Mouse (Mus musculus): ENCODE data around the gene Kcnq1. TPM values are rescaled to one million over a fixed set of nuclear protein-coding genes. Genes with fewer than 3 reads are reported as not detected.

The Kcnq1 gene
- total and polyA plus RNA-seq, 3 experiments = not detected

GRCm38 (mm10) chr7:143207044-143207443 is 100.9 kb downstream of the Kcnq1 start:
- Histone ChIP-seq H3K36me3 (replicated peaks in 1 of 2; ENCODE audit: control insufficient read depth in 1 of 2, insufficient read depth in 1 of 2, low read length in 1 of 2) (no peaks in the 10 kb centered on the region), H3K4me1 (ENCODE audit: control insufficient read depth in 1 of 2, insufficient read depth in 2 of 2) (no peaks in the 10 kb centered on the region), H3K4me2 (ENCODE audit: insufficient read depth, low read depth, poor library complexity, severe bottlenecking) (no peak overlapping the region), H3K9me3 (replicated peaks; ENCODE audit: low read length) (no peaks in the 10 kb centered on the region), H3K27me3 (replicated peaks) (peaks cover 42% of the 10 kb centered on the region), H3K4me3 (replicated peaks in 1 of 3; ENCODE audit: low read depth in 2 of 3, low read length in 2 of 3, poor library complexity in 1 of 3) (no peak overlapping the region), H3K27ac (ENCODE audit: insufficient read depth, low read depth) (no peak overlapping the region), H3K9ac (ENCODE audit: insufficient read depth, low read depth) (no peak overlapping the region), H3K79me2 (replicated peaks; ENCODE audit: control insufficient read depth, extremely low read depth, insufficient read depth, poor library complexity, severe bottlenecking) (no peaks in the 10 kb centered on the region)
- TF ChIP-seq EP300 (IDR thresholded peaks at IDR 0.05; ENCODE audit: low read length) (no peak), USF2 (conservative IDR thresholded peaks at IDR 0.05; ENCODE audit: low read depth, low read length) (no peak), MXI1 (IDR thresholded peaks at IDR 0.05; ENCODE audit: low read depth, low read length) (no peak), IRF4 (IDR thresholded peaks at IDR 0.05; ENCODE audit: low read depth, low read length) (no peak), SIN3A (IDR thresholded peaks at IDR 0.05; ENCODE audit: low read length) (no peak), ZMIZ1 (IDR thresholded peaks at IDR 0.05; ENCODE audit: low read depth, low read length) (no peak), RCOR1 (conservative IDR thresholded peaks at IDR 0.05; ENCODE audit: low read depth, low read length) (no peak), CTCF (conservative IDR thresholded peaks at IDR 0.05 in 1 of 2, IDR thresholded peaks at IDR 0.05 in 1 of 2; ENCODE audit: low read depth in 2 of 2, low read length in 2 of 2) (no peak), TCF12 (IDR thresholded peaks at IDR 0.05; ENCODE audit: low read depth, low read length) (no peak), MAX (IDR thresholded peaks at IDR 0.05; ENCODE audit: low read length) (no peak), ETS1 (conservative IDR thresholded peaks at IDR 0.05; ENCODE audit: low read depth, low read length) (no peak), NELFE (IDR thresholded peaks at IDR 0.05; ENCODE audit: low read depth, low read length) (no peak), POLR2AphosphoS2 (IDR thresholded peaks at IDR 0.05; ENCODE audit: low read depth, low read length) (no peak), E2F4 (IDR thresholded peaks at IDR 0.05; ENCODE audit: insufficient replicate concordance, low read depth, low read length) (no peak), ZNF384 (IDR thresholded peaks at IDR 0.05; ENCODE audit: low read depth, low read length) (no peak), UBTF (IDR thresholded peaks at IDR 0.05; ENCODE audit: low read depth, low read length) (no peak), ELF1 (IDR thresholded peaks at IDR 0.05; ENCODE audit: low read depth, low read length) (no peak), PAX5 (IDR thresholded peaks at IDR 0.05; ENCODE audit: low read length) (no peak), ZKSCAN1 (IDR thresholded peaks at IDR 0.05; ENCODE audit: borderline replicate concordance, low read depth, low read length) (no peak), MAFK (IDR thresholded peaks at IDR 0.05; ENCODE audit: insufficient replicate concordance, low read length) (no peak)
- in situ Hi-C loops (cut with MboI; ENCODE audit: low pct_ligation_motif_present, low pct_unique_long_range_greater_than_20kb, low sequenced_read_pairs) = no loop called here
- dilution Hi-C loops (cut with MboI; ENCODE audit: extremely low pct_ligation_motif_present, extremely low pct_unique_long_range_greater_than_20kb, low sequenced_read_pairs) = no loop called here
- no peak for DNase-seq (ENCODE audit: extremely low read depth)

GRCm38 (mm10) chr7:143210796-143211195 is 104.6 kb downstream of the Kcnq1 start:
- no peaks in the 10 kb centered on the region for H3K79me2 ChIP-seq (replicated peaks; ENCODE audit: control insufficient read depth, extremely low read depth, insufficient read depth, poor library complexity, severe bottlenecking)
- in situ Hi-C loops (cut with MboI; ENCODE audit: low pct_ligation_motif_present, low pct_unique_long_range_greater_than_20kb, low sequenced_read_pairs) = no loop called here
- H3K9ac ChIP-seq (ENCODE audit: insufficient read depth, low read depth) = no peak overlapping the region
- dilution Hi-C loops (cut with MboI; ENCODE audit: extremely low pct_ligation_motif_present, extremely low pct_unique_long_range_greater_than_20kb, low sequenced_read_pairs) = no loop called here
- no peaks in the 10 kb centered on the region for H3K9me3 ChIP-seq (replicated peaks; ENCODE audit: low read length)
- H3K36me3 ChIP-seq (replicated peaks in 1 of 2; ENCODE audit: control insufficient read depth in 1 of 2, insufficient read depth in 1 of 2, low read length in 1 of 2) = no peaks in the 10 kb centered on the region
- peaks cover 35% of the 10 kb centered on the region for H3K27me3 ChIP-seq (replicated peaks)
- no peak overlapping the region for H3K4me3 ChIP-seq (replicated peaks in 1 of 3; ENCODE audit: low read depth in 2 of 3, low read length in 2 of 3, poor library complexity in 1 of 3)
- H3K27ac ChIP-seq (ENCODE audit: insufficient read depth, low read depth) = no peak overlapping the region
- DNase-seq (ENCODE audit: extremely low read depth) = no peak
- H3K4me1 ChIP-seq (ENCODE audit: control insufficient read depth in 1 of 2, insufficient read depth in 2 of 2) = no peaks in the 10 kb centered on the region
- H3K4me2 ChIP-seq (ENCODE audit: insufficient read depth, low read depth, poor library complexity, severe bottlenecking) = no peak overlapping the region
- TF ChIP-seq POLR2AphosphoS2 (IDR thresholded peaks at IDR 0.05; ENCODE audit: low read depth, low read length) = no peak
- TF ChIP-seq E2F4 (IDR thresholded peaks at IDR 0.05; ENCODE audit: insufficient replicate concordance, low read depth, low read length) = no peak
- no peak for TF ChIP-seq IRF4 (IDR thresholded peaks at IDR 0.05; ENCODE audit: low read depth, low read length)
- TF ChIP-seq SIN3A (IDR thresholded peaks at IDR 0.05; ENCODE audit: low read length) = no peak
- no peak for TF ChIP-seq EP300 (IDR thresholded peaks at IDR 0.05; ENCODE audit: low read length)
- TF ChIP-seq MYC (IDR thresholded peaks at IDR 0.05; ENCODE audit: low read depth, low read length) = no peak
